Mouse (Mus musculus): Measurements from ENCODE around the gene Pnmt.

DNA sequence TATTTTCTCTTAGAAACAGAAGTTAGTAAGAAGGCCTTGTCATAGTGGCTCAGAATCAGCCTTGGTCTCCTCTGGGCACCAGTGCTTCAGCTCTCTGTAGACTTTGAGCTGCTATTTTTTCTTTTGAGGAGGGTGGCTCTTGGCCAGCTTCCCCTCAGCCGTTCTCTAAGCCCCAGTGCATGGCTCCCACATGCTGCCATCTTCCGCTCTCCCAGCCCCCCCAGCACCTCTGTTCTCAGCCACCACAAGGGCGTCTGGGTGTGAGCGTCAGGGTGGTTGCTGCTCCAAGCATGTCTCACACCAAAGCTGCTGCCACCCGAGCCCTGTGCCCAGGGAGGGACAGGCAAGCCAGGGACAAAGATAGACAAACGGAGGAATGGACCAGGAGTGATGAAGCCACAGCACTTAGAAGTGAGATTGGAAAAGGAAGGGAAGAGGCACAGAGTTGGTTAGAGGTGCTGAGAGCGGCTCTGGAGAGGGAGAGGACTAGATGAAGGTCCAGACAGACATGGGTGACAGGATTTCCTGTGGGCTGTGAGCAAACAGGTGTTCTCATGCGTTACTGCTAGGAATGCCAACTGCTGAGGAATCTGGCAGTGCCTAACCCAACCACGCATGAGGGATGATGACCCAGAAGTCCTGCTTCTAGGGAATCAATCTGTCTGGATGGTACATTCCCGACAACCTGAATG lies 18.9 kb upstream of the Pnmt start:
- TF ChIP-seq MXI1 (IDR thresholded peaks at IDR 0.05; ENCODE audit: low read depth, low read length) (no peak), ZMIZ1 (IDR thresholded peaks at IDR 0.05; ENCODE audit: low read depth, low read length) (no peak), CTCF (conservative IDR thresholded peaks at IDR 0.05 in 1 of 2, IDR thresholded peaks at IDR 0.05 in 1 of 2; ENCODE audit: low read depth in 2 of 2, low read length in 2 of 2) (no peak), HCFC1 (IDR thresholded peaks at IDR 0.05; ENCODE audit: low read depth, low read length) (no peak), ZC3H11A (IDR thresholded peaks at IDR 0.05; ENCODE audit: low read depth, low read length) (no peak), EP300 (IDR thresholded peaks at IDR 0.05; ENCODE audit: low read length) (no peak), POLR2A (IDR thresholded peaks at IDR 0.05; ENCODE audit: low read depth, low read length) (no peak)

Data from CH12.LX (cell line).